Mouse (Mus musculus) spleen, postnatal 10 days (tissue): ENCODE data around the gene BC024978.

Source experiments
- DNase-seq, 2 experiments: peaks; one replicate each; pipeline ENCODE4 v3.0.0; 2021 to 2022; ENCODE audit warnings: low spot score in 2 of 2

The BC024978 gene

DNA sequence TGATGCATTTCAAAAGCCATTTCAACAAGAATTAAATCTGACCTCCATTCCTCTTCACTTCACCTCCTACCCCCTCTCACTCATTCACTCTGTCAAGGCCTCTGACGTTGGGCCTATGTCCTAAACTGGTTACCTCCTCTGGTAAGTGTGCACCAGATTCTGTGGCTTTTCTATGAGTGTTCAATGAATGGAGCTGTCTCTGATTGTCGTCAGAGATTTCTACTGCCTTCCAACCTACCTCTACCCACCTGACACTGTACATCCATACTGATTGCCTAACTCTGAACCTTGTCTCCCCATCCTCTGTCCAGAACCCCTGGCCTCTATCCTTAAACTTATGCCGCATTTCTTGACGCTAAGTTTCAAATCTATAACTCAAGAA, 17.6 kb upstream of the BC024978 start:
- no peak for DNase-seq

DNA sequence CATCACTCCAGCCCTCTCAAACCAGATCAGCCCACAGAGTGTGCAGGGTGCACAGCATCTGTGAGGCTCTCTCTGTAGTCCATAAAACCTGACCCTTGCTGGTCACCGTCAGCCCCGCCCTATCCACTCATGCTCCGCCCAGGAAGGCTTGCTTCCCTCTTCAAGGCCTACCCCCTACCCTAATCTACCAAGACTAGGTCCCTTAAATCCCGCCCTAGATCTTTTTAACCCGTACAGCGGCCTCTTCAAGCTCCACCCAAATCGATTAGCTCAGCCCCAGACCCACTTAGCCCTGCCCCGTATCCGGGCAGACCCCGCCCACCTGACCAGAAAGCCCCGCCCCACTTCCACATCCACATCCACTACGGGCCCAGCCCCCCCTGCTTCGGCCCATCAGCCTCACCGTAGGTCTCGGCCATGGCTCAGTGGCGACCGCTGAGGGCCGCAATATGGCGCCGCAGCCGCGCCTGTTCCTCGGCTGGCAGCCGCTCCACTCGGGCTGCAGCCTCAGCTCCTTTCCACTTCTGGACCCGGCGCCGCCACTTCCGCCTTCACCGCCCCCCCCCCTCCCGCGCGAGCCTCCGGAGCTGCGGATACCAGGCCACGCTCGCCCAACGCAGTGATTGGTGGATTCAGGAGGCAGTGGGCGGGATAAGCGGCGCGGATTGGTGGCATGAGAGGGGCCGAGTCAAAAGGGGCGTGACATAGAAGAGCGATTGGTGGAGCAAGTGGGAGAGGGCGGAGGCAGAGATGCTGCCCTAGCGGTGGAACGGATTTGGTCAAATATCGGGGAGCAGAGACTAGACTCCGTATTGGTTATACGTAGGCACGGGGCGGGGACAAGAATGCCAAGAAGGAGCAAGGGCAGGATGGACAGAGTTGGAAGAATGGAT, 17.0 kb upstream of the BC024978 start, which contains the start of gene Rab4b:
Gene Rab4b (minus strand): TSS at position 573 of the 893 bp plus-strand sequence.
- peak; percentile 98 to 99 for DNase-seq

DNA sequence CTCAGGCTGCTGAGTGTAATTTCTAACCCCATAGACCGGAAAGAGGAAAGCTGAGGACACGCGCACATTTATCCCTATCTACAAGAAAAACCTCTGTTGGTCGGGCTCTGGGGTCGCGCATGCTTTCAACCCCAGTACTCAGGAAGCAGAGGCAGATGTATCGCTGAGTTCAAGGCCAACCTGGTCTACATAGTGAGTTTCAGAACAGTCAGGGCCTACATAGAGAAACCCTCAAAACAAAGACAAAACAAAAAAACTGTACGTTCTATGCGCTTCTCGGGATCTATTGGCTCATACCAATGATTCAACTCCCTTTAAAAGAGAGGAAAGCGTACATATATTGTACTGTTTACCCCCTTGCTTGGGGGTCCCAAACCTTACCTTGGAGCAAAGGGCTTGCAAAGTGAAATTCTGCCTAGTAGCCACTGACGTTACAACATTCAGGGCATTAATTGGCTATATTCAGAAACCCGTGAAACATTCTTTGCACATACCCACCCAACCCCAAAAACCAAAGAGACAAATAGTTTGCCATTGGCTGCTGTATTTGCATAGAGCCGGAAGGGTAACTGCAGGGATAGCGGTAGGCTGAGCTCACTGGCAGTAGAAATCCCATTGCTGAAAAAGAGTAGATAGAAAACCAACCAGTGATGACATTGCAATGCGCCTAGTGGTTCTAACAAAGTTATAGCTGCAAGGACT, 16.2 kb upstream of the BC024978 start:
- DNase-seq = no peak

DNA sequence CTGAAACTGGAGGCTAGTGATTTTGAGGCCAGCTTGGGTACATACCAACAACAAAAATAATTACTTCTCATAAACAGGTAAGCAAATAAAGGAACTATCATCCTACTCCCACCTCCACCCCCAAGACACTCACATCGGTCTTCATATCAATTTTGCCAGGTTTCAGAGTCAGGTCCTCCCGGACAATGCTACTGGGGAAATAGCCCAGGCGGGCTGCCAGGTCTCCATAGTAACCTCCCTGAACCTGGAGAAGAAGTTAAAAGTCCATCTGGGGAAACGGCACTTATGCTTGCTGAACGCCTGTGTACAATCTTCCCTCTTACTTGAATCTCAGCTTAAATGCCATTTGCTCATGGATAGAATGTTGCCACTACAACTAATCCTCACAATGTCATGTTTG, 15.5 kb upstream of the BC024978 start:
- DNase-seq = no peak

DNA sequence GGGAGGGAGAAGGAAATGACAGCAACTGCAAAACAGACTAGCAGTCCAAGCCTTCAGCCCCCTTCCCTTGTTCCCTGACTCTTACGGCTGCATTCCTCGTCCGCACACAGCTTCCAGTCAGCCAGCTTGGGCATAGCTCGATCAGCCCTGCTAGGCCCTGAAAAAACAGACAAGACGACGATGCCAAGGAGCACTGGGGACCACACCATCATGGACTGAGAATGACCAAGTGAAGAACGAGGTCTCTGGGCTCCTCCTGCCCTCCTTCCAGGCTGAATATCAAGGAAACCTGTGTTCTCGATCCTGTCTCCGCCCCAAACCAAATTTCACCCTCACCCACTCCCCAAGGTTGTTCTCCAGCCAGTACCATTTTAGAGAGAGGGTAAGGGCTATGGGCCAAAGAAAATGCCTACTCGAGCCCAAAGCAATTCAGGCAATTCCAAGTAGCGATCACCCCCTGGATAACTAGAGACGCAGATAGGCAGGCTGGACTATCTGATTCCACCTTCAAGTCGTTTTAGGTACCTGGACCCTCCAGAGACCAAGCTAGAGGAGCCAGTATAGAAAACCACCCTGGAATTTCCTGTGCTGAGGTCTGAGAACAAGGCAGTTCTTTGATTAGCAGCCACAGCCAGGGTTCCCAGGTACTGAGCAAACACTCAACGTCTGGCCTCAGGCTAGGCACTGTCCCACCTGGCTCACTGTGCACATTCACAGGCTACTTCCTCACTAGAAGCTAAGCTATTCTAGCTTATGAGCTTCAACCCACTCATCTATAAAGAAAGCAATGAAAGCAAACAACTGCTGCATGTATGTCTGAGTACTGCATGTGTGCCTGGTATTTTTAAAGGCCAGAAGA, 14.5 kb upstream of the BC024978 start, which contains the start of the genes Gm21983 and Mia:
Gene Gm21983 (minus strand): TSS at position 250 of the 859 bp plus-strand sequence.
Gene Mia (minus strand): TSS at position 321 of the 859 bp plus-strand sequence.
- DNase-seq = no peak

- DNase-seq = no peak
Measured at GRCm38 (mm10) chr7:27182498-27182897, 13.1 kb upstream of the BC024978 start.

DNA sequence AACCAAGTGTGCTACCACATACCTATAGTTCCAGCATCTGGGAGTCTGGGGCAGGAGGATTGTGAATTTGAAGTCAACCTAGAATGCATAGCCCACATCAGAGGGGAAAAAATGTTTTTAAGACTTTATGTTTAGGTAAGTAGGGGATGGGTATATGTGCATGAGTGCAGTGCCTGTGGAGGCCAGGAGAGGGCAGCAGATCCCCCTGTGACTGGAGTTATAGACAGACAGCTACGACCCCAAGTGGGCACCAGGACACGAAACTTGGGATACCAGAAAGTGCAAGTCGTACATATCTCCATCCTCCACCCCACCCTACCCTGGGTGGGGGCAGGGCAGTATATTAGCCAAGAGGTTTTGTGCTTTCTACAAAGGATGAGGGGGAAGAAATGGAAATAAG, 10.6 kb upstream of the BC024978 start:
- DNase-seq = peak in 1 of 2 experiments; percentile 66

DNA sequence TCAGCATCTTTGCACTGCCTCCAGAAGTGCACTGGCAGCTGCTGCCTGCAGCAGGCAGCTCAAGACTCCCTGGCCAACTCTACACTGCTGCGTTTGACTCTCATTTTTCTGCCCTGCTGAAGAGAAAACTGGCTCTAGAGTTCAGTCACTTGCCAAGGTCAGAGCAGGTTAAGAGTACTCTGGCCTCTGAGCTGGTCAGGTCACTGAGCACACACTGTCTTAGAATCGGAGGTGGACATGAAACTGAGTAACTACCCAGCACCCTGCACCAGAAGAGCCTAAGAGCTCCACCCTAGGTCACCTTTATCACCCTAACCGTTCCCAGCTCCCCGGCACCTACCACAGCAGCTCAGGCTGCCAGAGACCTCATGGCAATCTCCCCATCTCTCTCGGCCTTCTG, 9.6 kb upstream of the BC024978 start:
- no peak for DNase-seq

- peak in 1 of 2 experiments; percentile 37 for DNase-seq
Measured at GRCm38 (mm10) chr7:27189271-27189931, 6.2 kb upstream of the BC024978 start.

DNA sequence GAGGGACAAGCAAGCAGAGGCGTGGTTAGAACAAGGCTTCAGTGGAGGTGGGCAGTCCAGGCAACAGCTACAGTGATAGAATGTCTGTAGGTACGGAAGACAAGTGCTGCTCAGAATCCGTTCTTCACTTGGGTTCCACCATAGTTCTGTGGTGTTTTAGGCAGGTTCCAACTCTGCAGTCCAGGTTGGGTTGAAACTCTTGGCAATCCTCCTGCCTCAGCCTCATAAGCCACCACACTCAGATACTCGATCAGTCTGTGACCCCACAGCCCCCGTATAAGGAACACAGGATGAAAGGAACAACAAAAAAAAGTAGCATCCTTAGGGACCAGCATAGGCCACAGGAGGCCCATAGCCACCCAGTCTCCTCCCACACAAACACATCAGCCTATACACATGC, 3.1 kb upstream of the BC024978 start:
- DNase-seq = no peak

GRCm38 (mm10) chr7:27193731-27194130, 1.9 kb upstream of the BC024978 start:
- no peak for DNase-seq

GRCm38 (mm10) chr7:27197136-27197535, 1.6 kb downstream of the BC024978 start:
- no peak for DNase-seq

DNA sequence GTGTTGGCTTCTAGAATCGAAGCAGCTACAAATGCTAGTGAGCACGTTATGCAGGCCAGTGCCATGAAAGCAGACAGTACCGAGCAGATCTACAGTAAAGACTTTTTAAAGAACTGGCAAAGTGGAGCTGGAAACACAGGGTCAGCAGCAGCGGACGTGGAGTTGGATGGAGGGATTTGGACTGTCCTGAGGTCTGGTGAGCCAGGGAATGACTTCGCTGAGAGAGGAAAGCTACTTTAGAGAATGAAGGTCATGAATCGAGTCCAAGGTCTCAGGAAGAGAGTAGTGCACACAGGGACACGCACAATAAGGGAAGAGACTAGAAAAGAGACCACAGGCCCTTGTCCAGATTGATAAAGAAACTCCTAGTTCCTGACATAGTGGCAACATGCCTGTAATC, 2.1 kb downstream of the BC024978 start:
- DNase-seq = no peak

GRCm38 (mm10) chr7:27198355-27198754, 2.8 kb downstream of the BC024978 start:
- no peak for DNase-seq

- no peak for DNase-seq
Measured at GRCm38 (mm10) chr7:27198779-27199178, 3.2 kb downstream of the BC024978 start.

- DNase-seq = no peak
Measured at GRCm38 (mm10) chr7:27203730-27204449, 8.3 kb downstream of the BC024978 start.

GRCm38 (mm10) chr7:27212626-27213025, 17.0 kb downstream of the BC024978 start:
- DNase-seq = no peak

GRCm38 (mm10) chr7:27218586-27218985, 23.0 kb downstream of the BC024978 start:
- DNase-seq = no peak

GRCm38 (mm10) chr7:27219937-27220336, 24.4 kb downstream of the BC024978 start:
- DNase-seq = no peak

GRCm38 (mm10) chr7:27221939-27222338, 26.4 kb downstream of the BC024978 start:
- no peak for DNase-seq

DNA sequence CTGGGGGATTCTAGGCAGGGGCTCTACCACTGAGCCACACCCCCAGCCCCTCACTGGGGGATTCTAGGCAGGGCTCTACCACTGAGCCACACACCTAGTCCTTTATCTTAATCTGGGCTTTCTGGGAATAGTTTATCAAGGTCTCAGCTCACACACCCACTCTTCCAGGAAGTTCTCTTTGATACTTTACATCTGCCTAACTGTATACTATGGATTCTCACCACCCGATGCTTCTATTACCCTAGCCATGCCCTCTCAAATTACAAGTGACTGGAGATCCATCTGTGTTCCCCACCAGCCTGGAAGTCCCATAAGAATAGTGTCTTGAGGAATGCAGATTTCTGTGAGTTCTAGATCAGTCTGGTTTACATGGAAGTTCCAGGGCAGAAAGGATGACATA, 27.0 kb downstream of the BC024978 start:
- DNase-seq = no peak
